In the genomic region with DNA sequence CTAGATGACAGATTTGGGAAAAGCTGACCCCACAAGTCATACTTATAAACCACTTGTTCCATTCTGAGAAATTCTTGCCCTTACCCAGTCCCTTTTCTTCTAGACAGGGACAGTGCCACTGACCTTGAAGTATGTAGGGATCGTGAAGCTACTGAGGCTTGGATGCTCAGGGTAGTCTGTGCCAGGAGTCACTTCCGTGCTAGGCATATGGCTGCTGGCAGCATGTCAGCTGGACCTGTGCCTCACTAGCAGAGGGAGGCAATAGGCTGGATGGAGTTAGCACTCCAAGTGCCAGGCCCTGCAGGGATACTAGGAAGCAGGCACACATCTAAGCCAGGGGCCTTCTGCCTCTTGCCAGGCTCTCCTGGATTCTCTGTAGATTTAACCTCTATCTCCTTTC, we compare ENCODE assay signal across 8 mouse cellular contexts. TPM values are rescaled to one million over a fixed set of nuclear protein-coding genes. Genes with fewer than 3 reads are reported as not detected.
DNase-seq lines count a peak whose midpoint lies in the region; ATAC-seq and TF ChIP-seq lines count a peak whose summit lies in the region.

No protein-coding gene starts in this region.

- H3K9me3 ChIP-seq in forebrain, embryonic 15.5 days: no peaks in the 10 kb centered on the region
- H3K9me3 ChIP-seq in limb, embryonic 13.5 days: no peaks in the 10 kb centered on the region
- no peaks in the 10 kb centered on the region for H3K9me3 ChIP-seq in neural tube, embryonic 14.5 days (ENCODE audit: control insufficient read depth, low read length)

- WGBS in bone marrow, adult 2 months: 56% methylated on average over 2 of the region's 2 CpGs
- 49% methylated on average over 2 of the region's 2 CpGs for whole genome bisulfite sequencing in forebrain, embryonic 15.5 days
- 6% methylated on average over 2 of the region's 2 CpGs for WGBS in kidney, adult 2 months
- WGBS in limb, embryonic 13.5 days: 80% methylated on average over 2 of the region's 2 CpGs
- 65% methylated on average over 2 of the region's 2 CpGs for WGBS in neural tube, embryonic 14.5 days

- DNase-seq in heart, adult 18-20 months: peak; percentile 54 to 56
- DNase-seq in heart, postnatal 25 days (ENCODE audit: low spot score): no peak
- peak; percentile 68 for DNase-seq in kidney, adult 2 months

- intact Hi-C loops in heart, postnatal 25 days (cut with DNase I): loop anchor here (2.0 kb wide), 1 partner anchor 15 kb away; the partner anchor contains the start of gene Syde1

- H3K27me3 ChIP-seq in forebrain, embryonic 15.5 days: no peaks in the 10 kb centered on the region
- no peaks in the 10 kb centered on the region for H3K27me3 ChIP-seq in kidney, adult 2 months (replicated peaks; ENCODE audit: control insufficient read depth, insufficient read depth, low read length)
- H3K27me3 ChIP-seq in limb, embryonic 13.5 days: no peaks in the 10 kb centered on the region
- H3K27me3 ChIP-seq in neural tube, embryonic 14.5 days (ENCODE audit: control insufficient read depth, insufficient read depth, low read length): no peaks in the 10 kb centered on the region

- peak overlapping the region; percentile 76 for H3K4me2 ChIP-seq in forebrain, embryonic 15.5 days (replicated peaks)
- H3K4me2 ChIP-seq in limb, embryonic 13.5 days (replicated peaks): peak overlapping the region; percentile 73
- peak overlapping the region; percentile 65 for H3K4me2 ChIP-seq in neural tube, embryonic 14.5 days (ENCODE audit: low read depth, low read length)

- H3K36me3 ChIP-seq in forebrain, embryonic 15.5 days: peaks cover 6% of the 10 kb centered on the region
- no peaks in the 10 kb centered on the region for H3K36me3 ChIP-seq in kidney, adult 2 months (ENCODE audit: control insufficient read depth, insufficient read depth, low read length)
- H3K36me3 ChIP-seq in limb, embryonic 13.5 days: peaks cover 43% of the 10 kb centered on the region
- peaks cover 17% of the 10 kb centered on the region; the same call in 1 of the 2 replicates for H3K36me3 ChIP-seq in neural tube, embryonic 14.5 days (ENCODE audit: control insufficient read depth, insufficient read depth, low read length)

- no peak for TF ChIP-seq CTCF in bone marrow, adult 2 months (IDR thresholded peaks at IDR 0.05; ENCODE audit: control insufficient read depth, insufficient read depth, low read length)
- no peak for TF ChIP-seq CTCF in kidney, adult 2 months (conservative IDR thresholded peaks at IDR 0.05; ENCODE audit: insufficient read depth, insufficient read length, low read depth, low read length)

- H3K27ac ChIP-seq in bone marrow, adult 2 months (ENCODE audit: control insufficient read depth, insufficient read depth, low read depth, low read length, poor library complexity): no peak overlapping the region
- H3K27ac ChIP-seq in forebrain, embryonic 15.5 days (replicated peaks): peak overlapping the region; percentile 85; the same call in 1 of the 2 replicates
- H3K27ac ChIP-seq in kidney, adult 2 months (ENCODE audit: insufficient read depth, low read depth, low read length): no peak overlapping the region
- no peak overlapping the region for H3K27ac ChIP-seq in limb, embryonic 13.5 days
- H3K27ac ChIP-seq in neural tube, embryonic 14.5 days (ENCODE audit: low read depth, low read length): no peak overlapping the region

- H3K4me3 ChIP-seq in bone marrow, adult 2 months (replicated peaks; ENCODE audit: control insufficient read depth, low read depth, low read length): peak overlapping the region; percentile 8
- no peak overlapping the region for H3K4me3 ChIP-seq in forebrain, embryonic 15.5 days
- peak overlapping the region; percentile 6; the same call in 1 of the 2 replicates for H3K4me3 ChIP-seq in kidney, adult 2 months (ENCODE audit: insufficient read depth, low read depth, low read length)
- H3K4me3 ChIP-seq in limb, embryonic 13.5 days: peak overlapping the region; percentile 66
- no peak overlapping the region; the same call in 1 of the 2 replicates for H3K4me3 ChIP-seq in neural tube, embryonic 14.5 days (ENCODE audit: low read depth, low read length)

- ATAC-seq in forebrain, embryonic 15.5 days (replicated peaks): no peak
- no peak for ATAC-seq in limb, embryonic 13.5 days (ENCODE audit: low FRiP score, low read depth)
- no peak for ATAC-seq in neural tube, embryonic 14.5 days (ENCODE audit: low read depth)
- ATAC-seq in monocyte, adult 5-6 weeks (replicated peaks; ENCODE audit: insufficient number of reproducible peaks, low FRiP score, low TSS enrichment, poor library complexity, severe bottlenecking): no peak

- TF ChIP-seq POLR2A in bone marrow, adult 2 months (IDR thresholded peaks at IDR 0.05; ENCODE audit: borderline replicate concordance, control insufficient read depth, low read depth, low read length): no peak
- TF ChIP-seq POLR2A in kidney, adult 2 months (IDR thresholded peaks at IDR 0.05; ENCODE audit: low read depth, low read length): no peak

- no peak overlapping the region for H3K9ac ChIP-seq in forebrain, embryonic 15.5 days (replicated peaks)
- H3K9ac ChIP-seq in limb, embryonic 13.5 days: no peak overlapping the region
- H3K9ac ChIP-seq in neural tube, embryonic 14.5 days (replicated peaks; ENCODE audit: low read depth, low read length): no peak overlapping the region; the same call in 1 of the 2 replicates

- peaks cover 2% of the 10 kb centered on the region; the same call in 1 of the 2 replicates for H3K4me1 ChIP-seq in bone marrow, adult 2 months (ENCODE audit: control insufficient read depth, insufficient read depth, low read length)
- peaks cover 18% of the 10 kb centered on the region for H3K4me1 ChIP-seq in forebrain, embryonic 15.5 days
- H3K4me1 ChIP-seq in kidney, adult 2 months (ENCODE audit: control insufficient read depth, insufficient read depth, low read length): peaks cover 6% of the 10 kb centered on the region; the same call in 1 of the 2 replicates
- peaks cover 27% of the 10 kb centered on the region for H3K4me1 ChIP-seq in limb, embryonic 13.5 days
- peaks cover 7% of the 10 kb centered on the region for H3K4me1 ChIP-seq in neural tube, embryonic 14.5 days (ENCODE audit: control insufficient read depth, insufficient read depth, low read length)

RNA-seq across cellular contexts. Expression of gene Ilvbl, which starts 1.5 kb away (rescaled TPM):
- total RNA-seq in heart, adult 18-20 months (2021): 10 to 100 TPM; 31.6 to 40.5 TPM
- total RNA-seq in heart, postnatal 25 days (2021): 10 to 100 TPM; 32.9 to 34.9 TPM
- polyA plus RNA-seq in bone marrow, adult 2 months (2011; ENCODE audit: insufficient read depth, insufficient read length, low replicate concordance, missing spikeins): 11.3 and 25.4 TPM in 2 replicates
- 39.7 and 40.6 TPM in 2 replicates for polyA plus RNA-seq in forebrain, embryonic 15.5 days (2015; fragmentation: Nextera tagmentation; extraction: Ambion mirVana)
- polyA plus RNA-seq in kidney, adult 2 months (2012; rRNA removed): 53.5 and 60.6 TPM in 2 replicates
- polyA plus RNA-seq in limb, embryonic 13.5 days (2015; fragmentation: Nextera tagmentation; extraction: Ambion mirVana): 59.2 and 66.7 TPM in 2 replicates
- polyA plus RNA-seq in neural tube, embryonic 14.5 days (2014; fragmentation: Nextera tagmentation; extraction: Ambion mirVana): 42.7 and 46.3 TPM in 2 replicates
- 26.1 to 44.1 TPM (median 30.4 TPM) in 3 replicates for total RNA-seq in monocyte, adult 5-6 weeks (2017)

RNA-seq across cellular contexts. Expression of gene Syde1, which starts 16.1 kb away (rescaled TPM):
- total RNA-seq in heart, adult 18-20 months (2021): 10 to 100 TPM; 11.0 to 11.5 TPM
- total RNA-seq in heart, postnatal 25 days (2021): 10 to 100 TPM; 12.8 to 13.7 TPM
- 3.6 and 5.5 TPM in 2 replicates for polyA plus RNA-seq in bone marrow, adult 2 months (2011; ENCODE audit: insufficient read depth, insufficient read length, low replicate concordance, missing spikeins)
- polyA plus RNA-seq in forebrain, embryonic 15.5 days (2015; fragmentation: Nextera tagmentation; extraction: Ambion mirVana): 3.6 TPM in 2 replicates
- polyA plus RNA-seq in kidney, adult 2 months (2012; rRNA removed): 23.6 and 28.8 TPM in 2 replicates
- polyA plus RNA-seq in limb, embryonic 13.5 days (2015; fragmentation: Nextera tagmentation; extraction: Ambion mirVana): 27.0 and 27.4 TPM in 2 replicates
- polyA plus RNA-seq in neural tube, embryonic 14.5 days (2014; fragmentation: Nextera tagmentation; extraction: Ambion mirVana): 2.3 and 4.3 TPM in 2 replicates
- 0.32 to 0.48 TPM in 2 of 3 replicates, not detected in the other for total RNA-seq in monocyte, adult 5-6 weeks (2017)

RNA-seq across cellular contexts. Expression of gene Olfr1357, which starts 42.2 kb away (rescaled TPM):
- total RNA-seq in heart, adult 18-20 months (2021): not detected
- not detected for total RNA-seq in heart, postnatal 25 days (2021)
- not detected in 2 replicates for polyA plus RNA-seq in bone marrow, adult 2 months (2011; ENCODE audit: insufficient read depth, insufficient read length, low replicate concordance, missing spikeins)
- polyA plus RNA-seq in forebrain, embryonic 15.5 days (2015; fragmentation: Nextera tagmentation; extraction: Ambion mirVana): not detected in 2 replicates
- not detected in 2 replicates for polyA plus RNA-seq in kidney, adult 2 months (2012; rRNA removed)
- polyA plus RNA-seq in limb, embryonic 13.5 days (2015; fragmentation: Nextera tagmentation; extraction: Ambion mirVana): not detected in 2 replicates
- polyA plus RNA-seq in neural tube, embryonic 14.5 days (2014; fragmentation: Nextera tagmentation; extraction: Ambion mirVana): not detected in 2 replicates
- total RNA-seq in monocyte, adult 5-6 weeks (2017): not detected in 3 replicates

RNA-seq across cellular contexts. Expression of gene Olfr1358, which starts 58.5 kb away (rescaled TPM):
- total RNA-seq in heart, adult 18-20 months (2021): not detected
- not detected for total RNA-seq in heart, postnatal 25 days (2021)
- not detected in 2 replicates for polyA plus RNA-seq in bone marrow, adult 2 months (2011; ENCODE audit: insufficient read depth, insufficient read length, low replicate concordance, missing spikeins)
- polyA plus RNA-seq in forebrain, embryonic 15.5 days (2015; fragmentation: Nextera tagmentation; extraction: Ambion mirVana): not detected in 2 replicates
- polyA plus RNA-seq in kidney, adult 2 months (2012; rRNA removed): not detected in 2 replicates
- polyA plus RNA-seq in limb, embryonic 13.5 days (2015; fragmentation: Nextera tagmentation; extraction: Ambion mirVana): not detected in 2 replicates
- polyA plus RNA-seq in neural tube, embryonic 14.5 days (2014; fragmentation: Nextera tagmentation; extraction: Ambion mirVana): not detected in 2 replicates
- not detected in 3 replicates for total RNA-seq in monocyte, adult 5-6 weeks (2017)

Comparison
In these comparisons a context has a peak if more than half of its experiments do, and no peak if none do; other contexts are left out.
1. H3K4me3 ChIP-seq: peak in bone marrow, adult 2 months (single experiment), kidney, adult 2 months (single experiment) and limb, embryonic 13.5 days (single experiment); none in forebrain, embryonic 15.5 days (single experiment) and neural tube, embryonic 14.5 days (single experiment).
2. Peak in every context shown above with its lines, with median percentiles within 50 percentile points of each other: H3K4me2 ChIP-seq.